Mouse (Mus musculus): ENCODE data around the gene Efemp2.
A peak's percentile ranks its signal among the peaks of the same experiment; 100 is the strongest.

Gene Efemp2

GRCm38 (mm10) chr19:5473720-5474119 lies at the start of gene Efemp2:
Gene Efemp2, plus strand, starts transcription at chr19:5473954.
- DNase-seq (ENCODE audit: low read depth, low spot score): peak; percentile 86

- DNase-seq (ENCODE audit: low read depth, low spot score): peak; percentile 68
These were observed 49.5 kb upstream of the Efemp2 start for GRCm38 (mm10) chr19:5424092-5424781.

GRCm38 (mm10) chr19:5424782-5425741 lies 48.7 kb upstream of the Efemp2 start, which contains the start of the genes Drap1 and AI837181:
Gene Drap1, minus strand, starts transcription at chr19:5424979.
Gene AI837181, plus strand, starts transcription at chr19:5425144.
- DNase-seq (ENCODE audit: low read depth, low spot score): peak; percentile 99

GRCm38 (mm10) chr19:5425906-5426565 lies 47.7 kb upstream of the Efemp2 start:
- no peak for DNase-seq (ENCODE audit: low read depth, low spot score)

- DNase-seq (ENCODE audit: low read depth, low spot score): no peak
These were observed 47.0 kb upstream of the Efemp2 start for GRCm38 (mm10) chr19:5426640-5427290.

- peak; percentile 66 for DNase-seq (ENCODE audit: low read depth, low spot score)
These were observed 45.7 kb upstream of the Efemp2 start for GRCm38 (mm10) chr19:5428083-5428482.

- no peak for DNase-seq (ENCODE audit: low read depth, low spot score)
These were observed 44.5 kb upstream of the Efemp2 start for GRCm38 (mm10) chr19:5429219-5429618.

GRCm38 (mm10) chr19:5429806-5430205 lies 43.9 kb upstream of the Efemp2 start:
- peak; percentile 72 for DNase-seq (ENCODE audit: low read depth, low spot score)

- no peak for DNase-seq (ENCODE audit: low read depth, low spot score)
These were observed 43.3 kb upstream of the Efemp2 start for GRCm38 (mm10) chr19:5430408-5430807.

- no peak for DNase-seq (ENCODE audit: low read depth, low spot score)
These were observed 41.8 kb upstream of the Efemp2 start for GRCm38 (mm10) chr19:5431911-5432464.

GRCm38 (mm10) chr19:5432992-5433852 lies 40.5 kb upstream of the Efemp2 start:
- DNase-seq (ENCODE audit: low read depth, low spot score): peak; percentile 67

- DNase-seq (ENCODE audit: low read depth, low spot score): no peak
These were observed 39.8 kb upstream of the Efemp2 start for GRCm38 (mm10) chr19:5433951-5434350.

GRCm38 (mm10) chr19:5444371-5444908 lies 29.3 kb upstream of the Efemp2 start:
- no peak for DNase-seq (ENCODE audit: low read depth, low spot score)

- DNase-seq (ENCODE audit: low read depth, low spot score): no peak
These were observed 28.8 kb upstream of the Efemp2 start for GRCm38 (mm10) chr19:5444954-5445353.

- no peak for DNase-seq (ENCODE audit: low read depth, low spot score)
These were observed 28.0 kb upstream of the Efemp2 start for GRCm38 (mm10) chr19:5445747-5446146.

- DNase-seq (ENCODE audit: low read depth, low spot score): peak; percentile 77
These were observed 26.0 kb upstream of the Efemp2 start, which contains the start of gene Fosl1 for GRCm38 (mm10) chr19:5447515-5448353. Gene Fosl1, plus strand, starts transcription at chr19:5447547.

- no peak for DNase-seq (ENCODE audit: low read depth, low spot score)
These were observed 25.2 kb upstream of the Efemp2 start for GRCm38 (mm10) chr19:5448354-5449150.

GRCm38 (mm10) chr19:5449673-5450072 lies 24.1 kb upstream of the Efemp2 start:
- no peak for DNase-seq (ENCODE audit: low read depth, low spot score)

All from brain, adult 2 months (tissue).